Mouse (Mus musculus) embryo, embryonic 10 days (tissue): ENCODE data around the gene Gm17490.
"Not testable (repeated sequence)": the region's sequence is repeated elsewhere in the genome, so short reads cannot be mapped to it uniquely, and the experiment has no call there.

ENCODE experiments used
- DNase-seq: peaks from one replicate; pipeline ENCODE4 v3.0.0-alpha.2; 2015; ENCODE audit warnings: low spot score

Gm17490 gene

GRCm38 (mm10) chr2:11623726-11624125 lies 2.3 kb downstream of the Gm17490 start:
- no peak for DNase-seq

GRCm38 (mm10) chr2:11623173-11623572 lies 2.9 kb downstream of the Gm17490 start:
- no peak for DNase-seq

- no peak for DNase-seq
These were observed 6.5 kb downstream of the Gm17490 start for GRCm38 (mm10) chr2:11619598-11619997.

- DNase-seq: no peak
These were observed 9.2 kb downstream of the Gm17490 start for GRCm38 (mm10) chr2:11616846-11617245.

GRCm38 (mm10) chr2:11612939-11613338 lies 13.1 kb downstream of the Gm17490 start:
- not testable (repeated sequence) for DNase-seq

- not testable (repeated sequence) for DNase-seq
These were observed 19.3 kb downstream of the Gm17490 start for GRCm38 (mm10) chr2:11606718-11607117.

GRCm38 (mm10) chr2:11604911-11605310 lies 21.2 kb downstream of the Gm17490 start:
- no peak for DNase-seq

- no peak for DNase-seq
These were observed 22.0 kb downstream of the Gm17490 start, which contains the start of gene Rbm17 for GRCm38 (mm10) chr2:11604053-11604452. Gene Rbm17, minus strand, starts transcription at chr2:11604153.

- peak; percentile 98 for DNase-seq
These were observed 23.3 kb downstream of the Gm17490 start for GRCm38 (mm10) chr2:11602506-11603489.

GRCm38 (mm10) chr2:11601795-11602194 lies 24.3 kb downstream of the Gm17490 start:
- DNase-seq: no peak

- no peak for DNase-seq
These were observed 28.2 kb downstream of the Gm17490 start for GRCm38 (mm10) chr2:11597906-11598305.

GRCm38 (mm10) chr2:11596690-11597089 lies 29.4 kb downstream of the Gm17490 start:
- DNase-seq: no peak

- no peak for DNase-seq
These were observed 38.1 kb downstream of the Gm17490 start for GRCm38 (mm10) chr2:11587996-11588395.

- no peak for DNase-seq
These were observed 46.7 kb downstream of the Gm17490 start for GRCm38 (mm10) chr2:11579399-11579798.

- no peak for DNase-seq
These were observed 47.9 kb downstream of the Gm17490 start for GRCm38 (mm10) chr2:11578187-11578586.
